ENCODE assay signal across 9 mouse cellular contexts in the genomic region with DNA sequence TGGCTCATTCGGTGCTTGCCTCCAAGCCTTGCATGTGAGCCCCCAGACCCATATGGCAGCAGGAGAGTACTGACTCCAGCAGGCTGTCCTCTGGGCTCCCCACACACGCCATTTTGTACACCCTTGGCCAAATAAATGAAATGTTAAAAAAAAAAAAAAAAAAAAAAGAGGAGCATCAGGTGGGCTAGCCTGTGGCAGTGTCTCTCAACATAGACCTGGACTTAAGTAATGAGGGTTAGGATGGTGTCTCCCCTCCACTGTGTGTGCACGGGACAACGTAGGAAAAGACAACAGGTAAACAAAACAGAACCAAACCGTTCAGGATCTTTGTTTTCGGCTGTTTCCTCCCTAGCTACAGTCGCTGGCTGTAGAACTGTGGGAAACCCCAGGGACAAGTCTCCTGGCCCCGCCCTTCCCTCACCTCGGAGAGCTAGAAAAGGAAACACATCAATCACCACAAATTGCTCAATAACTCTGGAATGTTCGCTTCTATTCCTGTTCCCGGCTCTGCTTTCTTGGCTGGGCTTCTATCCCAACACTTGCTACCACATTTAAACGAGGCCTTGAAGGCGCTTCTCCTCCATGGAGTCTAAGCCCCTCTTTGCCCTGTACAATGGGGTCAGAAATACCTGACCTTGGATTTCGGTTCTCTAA. TPM values are rescaled to one million over a fixed set of nuclear protein-coding genes. Genes with fewer than 3 reads are reported as not detected.
A peak's percentile ranks its signal among the peaks of the same experiment; 100 is the strongest.
DNase-seq lines count a peak whose midpoint lies in the region; ATAC-seq and TF ChIP-seq lines count a peak whose summit lies in the region.
"Had no signal": no experiment of that assay in that cellular context is flagged by ENCODE, and none has a peak within 500 bp of the region (broad histone marks: within the 10 kb centered on the region; RNA-seq: fewer than 3 reads in every experiment).

No protein-coding gene starts in this region.

- H3K27ac ChIP-seq in forebrain, embryonic 14.5 days (ENCODE audit: low read depth, low read length), result 0 out of 2 replicates have a peak overlapping the region, but pooled peaks have one; percentile 27
- H3K27ac ChIP-seq in hindbrain, embryonic 12.5 days, result peak overlapping the region; percentile 60
- H3K27ac ChIP-seq in midbrain, postnatal 0 days (ENCODE audit: low read depth, low read length), result peak overlapping the region; percentile 74

- no peak for TF ChIP-seq CTCF in midbrain, postnatal 0 days (IDR thresholded peaks at IDR 0.05)

- WGBS in forebrain, embryonic 14.5 days, result 62% methylated on average over 14 of the region's 14 CpGs
- WGBS in hindbrain, embryonic 12.5 days, result 54% methylated on average over 14 of the region's 14 CpGs
- 65% methylated on average over 14 of the region's 14 CpGs for WGBS in midbrain, postnatal 0 days

- DNase-seq in CD4-positive helper T cell, adult 2 months (ENCODE audit: low read depth, low spot score), result peak; percentile 60
- DNase-seq in adipocyte (ENCODE audit: low spot score), result peak; percentile 91
- DNase-seq in forebrain, embryonic 14.5 days (ENCODE audit: low spot score), result no peak
- peak; percentile 50 for DNase-seq in liver
- DNase-seq in midbrain, postnatal 0 days (ENCODE audit: low spot score), result no peak
- no peak for DNase-seq in cerebellum, adult 18-20 months
- no peak for DNase-seq in thymus, postnatal 10 days (ENCODE audit: low spot score in 2 of 2)

- H3K36me3 ChIP-seq in forebrain, embryonic 14.5 days (ENCODE audit: control insufficient read depth, insufficient read depth, low read length), result no peaks in the 10 kb centered on the region
- no peaks in the 10 kb centered on the region; the same call in 1 of the 2 replicates for H3K36me3 ChIP-seq in hindbrain, embryonic 12.5 days
- no peaks in the 10 kb centered on the region for H3K36me3 ChIP-seq in midbrain, postnatal 0 days (ENCODE audit: insufficient read depth, low read length)

- no peak for ATAC-seq in forebrain, embryonic 14.5 days
- peak; percentile 3; the same call in 1 of the 2 replicates for ATAC-seq in hindbrain, embryonic 12.5 days (ENCODE audit: low FRiP score)
- ATAC-seq in midbrain, postnatal 0 days (ENCODE audit: low FRiP score), result no peak

- H3K4me3 ChIP-seq in forebrain, embryonic 14.5 days (ENCODE audit: low read depth, low read length), result peak overlapping the region; percentile 4; the same call in 1 of the 2 replicates
- H3K4me3 ChIP-seq in hindbrain, embryonic 12.5 days, result peak overlapping the region; percentile 6; the same call in 1 of the 2 replicates
- no peak overlapping the region for H3K4me3 ChIP-seq in midbrain, postnatal 0 days (ENCODE audit: low read depth, low read length)

- no peak overlapping the region for H3K9ac ChIP-seq in forebrain, embryonic 14.5 days (ENCODE audit: low read length)
- H3K9ac ChIP-seq in hindbrain, embryonic 12.5 days, result no peak overlapping the region; the same call in 1 of the 2 replicates
- no peak overlapping the region for H3K9ac ChIP-seq in midbrain, postnatal 0 days (replicated peaks; ENCODE audit: low read length, poor library complexity, severe bottlenecking)

- peaks cover 4% of the 10 kb centered on the region; the same call in 1 of the 2 replicates for H3K4me1 ChIP-seq in forebrain, embryonic 14.5 days (ENCODE audit: control insufficient read depth, insufficient read depth, low read length)
- peaks cover 23% of the 10 kb centered on the region for H3K4me1 ChIP-seq in hindbrain, embryonic 12.5 days
- 0 out of 2 replicates have a peak, but pooled peaks cover 3% of the 10 kb centered on the region for H3K4me1 ChIP-seq in midbrain, postnatal 0 days (ENCODE audit: insufficient read depth, low read length)

- H3K9me3 ChIP-seq in forebrain, embryonic 14.5 days (replicated peaks; ENCODE audit: control insufficient read depth, low read length), result no peaks in the 10 kb centered on the region
- H3K9me3 ChIP-seq in hindbrain, embryonic 12.5 days (replicated peaks), result no peaks in the 10 kb centered on the region
- no peaks in the 10 kb centered on the region for H3K9me3 ChIP-seq in midbrain, postnatal 0 days (ENCODE audit: low read length)

- H3K27me3 ChIP-seq in forebrain, embryonic 14.5 days (replicated peaks; ENCODE audit: control insufficient read depth, insufficient read depth, low read length), result no peaks in the 10 kb centered on the region
- H3K27me3 ChIP-seq in hindbrain, embryonic 12.5 days, result 0 out of 2 replicates have a peak, but pooled peaks cover 3% of the 10 kb centered on the region
- H3K27me3 ChIP-seq in midbrain, postnatal 0 days (ENCODE audit: insufficient read depth, low read length), result no peaks in the 10 kb centered on the region

- H3K4me2 ChIP-seq in forebrain, embryonic 14.5 days (ENCODE audit: low read length), result peak overlapping the region; percentile 34
- peak overlapping the region; percentile 42 for H3K4me2 ChIP-seq in hindbrain, embryonic 12.5 days (replicated peaks)
- H3K4me2 ChIP-seq in midbrain, postnatal 0 days (ENCODE audit: low read depth, low read length, poor library complexity, severe bottlenecking), result peak overlapping the region; percentile 28; the same call in 1 of the 2 replicates

RNA-seq across cellular contexts. Expression of a gene that starts 0.7 kb away (rescaled TPM):
- polyA plus RNA-seq in forebrain, embryonic 14.5 days (2014; fragmentation: Nextera tagmentation; extraction: Ambion mirVana), result 0.45 TPM in 1 of 2 replicates, not detected in the other
- 1.3 and 1.7 TPM in 2 replicates for polyA plus RNA-seq in hindbrain, embryonic 12.5 days (2016; fragmentation: Nextera tagmentation; extraction: Ambion mirVana)
- not detected in 2 replicates for total RNA-seq in midbrain, postnatal 0 days (2014; rRNA removed)
- 0.52 TPM in 1 of 2 replicates, not detected in the other for polyA plus RNA-seq in midbrain, postnatal 0 days (2015; fragmentation: Nextera tagmentation; extraction: Ambion mirVana)
- total RNA-seq: common myeloid progenitor, adult 5-6 weeks had no signal

RNA-seq across cellular contexts. Expression of a gene that starts 17.8 kb away (rescaled TPM):
- polyA plus RNA-seq in forebrain, embryonic 14.5 days (2014; fragmentation: Nextera tagmentation; extraction: Ambion mirVana), result 8.0 and 8.2 TPM in 2 replicates
- 40.0 and 42.3 TPM in 2 replicates for polyA plus RNA-seq in hindbrain, embryonic 12.5 days (2016; fragmentation: Nextera tagmentation; extraction: Ambion mirVana)
- 13.2 and 16.2 TPM in 2 replicates for total RNA-seq in midbrain, postnatal 0 days (2014; rRNA removed)
- polyA plus RNA-seq in midbrain, postnatal 0 days (2015; fragmentation: Nextera tagmentation; extraction: Ambion mirVana), result 29.4 and 32.0 TPM in 2 replicates

RNA-seq across cellular contexts. Expression of a gene that starts 18.4 kb away (rescaled TPM):
- 60.7 and 79.0 TPM in 2 replicates for polyA plus RNA-seq in forebrain, embryonic 14.5 days (2014; fragmentation: Nextera tagmentation; extraction: Ambion mirVana)
- 58.7 and 59.9 TPM in 2 replicates for polyA plus RNA-seq in hindbrain, embryonic 12.5 days (2016; fragmentation: Nextera tagmentation; extraction: Ambion mirVana)
- total RNA-seq in midbrain, postnatal 0 days (2014; rRNA removed), result 145 and 222 TPM in 2 replicates
- polyA plus RNA-seq in midbrain, postnatal 0 days (2015; fragmentation: Nextera tagmentation; extraction: Ambion mirVana), result 108 and 116 TPM in 2 replicates

RNA-seq across cellular contexts. Expression of a gene that starts 20.3 kb away (rescaled TPM):
- 11.8 and 14.9 TPM in 2 replicates for polyA plus RNA-seq in forebrain, embryonic 14.5 days (2014; fragmentation: Nextera tagmentation; extraction: Ambion mirVana)
- polyA plus RNA-seq in hindbrain, embryonic 12.5 days (2016; fragmentation: Nextera tagmentation; extraction: Ambion mirVana), result 4.6 and 5.1 TPM in 2 replicates
- total RNA-seq in midbrain, postnatal 0 days (2014; rRNA removed), result 21.5 and 32.7 TPM in 2 replicates
- 16.3 and 21.0 TPM in 2 replicates for polyA plus RNA-seq in midbrain, postnatal 0 days (2015; fragmentation: Nextera tagmentation; extraction: Ambion mirVana)
- total RNA-seq: common myeloid progenitor, adult 5-6 weeks had no signal

RNA-seq across cellular contexts. Expression of a gene that starts 24.8 kb away (rescaled TPM):
- 7.4 and 7.8 TPM in 2 replicates for polyA plus RNA-seq in forebrain, embryonic 14.5 days (2014; fragmentation: Nextera tagmentation; extraction: Ambion mirVana)
- 6.6 and 7.3 TPM in 2 replicates for polyA plus RNA-seq in hindbrain, embryonic 12.5 days (2016; fragmentation: Nextera tagmentation; extraction: Ambion mirVana)
- 38.0 and 52.9 TPM in 2 replicates for total RNA-seq in midbrain, postnatal 0 days (2014; rRNA removed)
- polyA plus RNA-seq in midbrain, postnatal 0 days (2015; fragmentation: Nextera tagmentation; extraction: Ambion mirVana), result 3.2 TPM in 2 replicates

Comparison
In these comparisons a context has a peak if more than half of its experiments do, and no peak if none do; other contexts are left out.
1. DNase-seq: peak in CD4-positive helper T cell, adult 2 months (single experiment), adipocyte (single experiment) and liver (single experiment); none in forebrain, embryonic 14.5 days (single experiment), midbrain, postnatal 0 days (single experiment), cerebellum, adult 18-20 months (0 of 2) and thymus, postnatal 10 days (0 of 2).
2. Peak in every context shown above with its lines, with median percentiles within 50 percentile points of each other: H3K27ac ChIP-seq and H3K4me2 ChIP-seq.